In genomic region chr3:155298724-155299123, GRCm38 (mm10) we compare ENCODE assay signal across 21 mouse cellular contexts.
DNase-seq lines count a peak whose midpoint lies in the region; ATAC-seq and TF ChIP-seq lines count a peak whose summit lies in the region.
"Had no signal": no experiment of that assay in that cellular context is flagged by ENCODE, and none has a peak within 500 bp of the region (broad histone marks: within the 10 kb centered on the region; RNA-seq: fewer than 3 reads in every experiment).

No protein-coding gene starts in this region.

- H3K9me3 ChIP-seq in hindbrain, embryonic 12.5 days (replicated peaks) = no peaks in the 10 kb centered on the region
- H3K9me3 ChIP-seq in hindbrain, postnatal 0 days (ENCODE audit: low read length) = no peaks in the 10 kb centered on the region
- H3K9me3 ChIP-seq in limb, embryonic 11.5 days (ENCODE audit: control insufficient read depth, low read length) = no peaks in the 10 kb centered on the region
- no peaks in the 10 kb centered on the region for H3K9me3 ChIP-seq in limb, embryonic 10.5 days (replicated peaks)
- H3K9me3 ChIP-seq in embryonic facial prominence, embryonic 12.5 days = no peaks in the 10 kb centered on the region
- H3K9me3 ChIP-seq in forebrain, embryonic 13.5 days (replicated peaks) = no peaks in the 10 kb centered on the region
- H3K9me3 ChIP-seq: limb, embryonic 13.5 days; liver, embryonic 13.5 days had no signal

- DNase-seq in hindbrain, postnatal 0 days (ENCODE audit: low spot score) = no peak
- no peak for DNase-seq in limb, embryonic 11.5 days (ENCODE audit: low spot score)
- DNase-seq in limb, embryonic 10.5 days (ENCODE audit: low spot score) = no peak
- no peak for DNase-seq in spleen, postnatal 14 days (ENCODE audit: low spot score in 2 of 2)
- no peak for DNase-seq in gastrocnemius, adult 2 months
- DNase-seq: adrenal gland, postnatal 14 days; cerebellum, adult 11-12 months; cerebellum, postnatal 25 days; gastrocnemius, postnatal 25 days; heart, adult 2 months; heart, postnatal 4 days; kidney, postnatal 4 days; liver, embryonic 13.5 days; thymus, postnatal 36 days had no signal

- peak; percentile 46; the same call in 1 of the 2 replicates for ATAC-seq in hindbrain, embryonic 12.5 days (ENCODE audit: low FRiP score)
- ATAC-seq in hindbrain, postnatal 0 days = no peak
- 0 out of 2 replicates have a peak, but pooled peaks have one; percentile 33 for ATAC-seq in limb, embryonic 11.5 days (ENCODE audit: insufficient number of reproducible peaks, low FRiP score, low TSS enrichment, low read depth)
- peak; percentile 72 for ATAC-seq in embryonic facial prominence, embryonic 12.5 days (ENCODE audit: insufficient number of reproducible peaks, insufficient read depth, low FRiP score, low TSS enrichment)
- peak; percentile 68 for ATAC-seq in forebrain, embryonic 13.5 days
- ATAC-seq: intestine, embryonic 16.5 days; lung, postnatal 0 days had no signal

- H3K27ac ChIP-seq in hindbrain, embryonic 12.5 days = no peak overlapping the region
- H3K27ac ChIP-seq in hindbrain, postnatal 0 days = no peak overlapping the region
- H3K27ac ChIP-seq in limb, embryonic 11.5 days (replicated peaks; ENCODE audit: low read depth, low read length) = no peak overlapping the region
- H3K27ac ChIP-seq in limb, embryonic 10.5 days = no peak overlapping the region
- H3K27ac ChIP-seq in embryonic facial prominence, embryonic 12.5 days = no peak overlapping the region
- H3K27ac ChIP-seq in forebrain, embryonic 13.5 days = no peak overlapping the region
- H3K27ac ChIP-seq in gastrocnemius, adult 2 months = no peak overlapping the region
- H3K27ac ChIP-seq: heart, adult 2 months; limb, embryonic 13.5 days; liver, embryonic 13.5 days had no signal

- no peak for TF ChIP-seq CTCF in hindbrain, postnatal 0 days (IDR thresholded peaks at IDR 0.05; ENCODE audit: low read depth)
- no peak for TF ChIP-seq CTCF in gastrocnemius, adult 2 months (IDR thresholded peaks at IDR 0.05)

- no peak overlapping the region for H3K4me3 ChIP-seq in hindbrain, embryonic 12.5 days
- no peak overlapping the region for H3K4me3 ChIP-seq in hindbrain, postnatal 0 days (ENCODE audit: low read length)
- no peak overlapping the region for H3K4me3 ChIP-seq in limb, embryonic 11.5 days (ENCODE audit: low read depth, low read length)
- no peak overlapping the region for H3K4me3 ChIP-seq in limb, embryonic 10.5 days
- no peak overlapping the region for H3K4me3 ChIP-seq in embryonic facial prominence, embryonic 12.5 days
- no peak overlapping the region for H3K4me3 ChIP-seq in forebrain, embryonic 13.5 days
- no peak overlapping the region for H3K4me3 ChIP-seq in gastrocnemius, adult 2 months
- H3K4me3 ChIP-seq: heart, adult 2 months; limb, embryonic 13.5 days; liver, embryonic 13.5 days had no signal

- no peak overlapping the region for H3K4me2 ChIP-seq in hindbrain, embryonic 12.5 days (replicated peaks)
- no peak overlapping the region for H3K4me2 ChIP-seq in hindbrain, postnatal 0 days (ENCODE audit: low read depth, low read length)
- no peak overlapping the region for H3K4me2 ChIP-seq in limb, embryonic 11.5 days (ENCODE audit: low read depth, severe bottlenecking)
- H3K4me2 ChIP-seq in embryonic facial prominence, embryonic 12.5 days (replicated peaks) = no peak overlapping the region
- no peak overlapping the region for H3K4me2 ChIP-seq in forebrain, embryonic 13.5 days
- H3K4me2 ChIP-seq: limb, embryonic 13.5 days; liver, embryonic 13.5 days had no signal

- no peaks in the 10 kb centered on the region for H3K4me1 ChIP-seq in hindbrain, embryonic 12.5 days
- H3K4me1 ChIP-seq in hindbrain, postnatal 0 days (ENCODE audit: insufficient read depth, low read length) = no peaks in the 10 kb centered on the region
- H3K4me1 ChIP-seq in limb, embryonic 11.5 days (ENCODE audit: control insufficient read depth, insufficient read depth, low read length) = no peaks in the 10 kb centered on the region
- H3K4me1 ChIP-seq in limb, embryonic 10.5 days = no peaks in the 10 kb centered on the region
- H3K4me1 ChIP-seq in embryonic facial prominence, embryonic 12.5 days = no peaks in the 10 kb centered on the region
- no peaks in the 10 kb centered on the region for H3K4me1 ChIP-seq in forebrain, embryonic 13.5 days
- H3K4me1 ChIP-seq: limb, embryonic 13.5 days; liver, embryonic 13.5 days had no signal

- intact Hi-C loops in gastrocnemius, adult 2 months (cut with DNase I) = no loop called here

- H3K36me3 ChIP-seq in hindbrain, embryonic 12.5 days = no peaks in the 10 kb centered on the region
- no peaks in the 10 kb centered on the region for H3K36me3 ChIP-seq in hindbrain, postnatal 0 days (ENCODE audit: insufficient read depth, low read length)
- H3K36me3 ChIP-seq in limb, embryonic 11.5 days (ENCODE audit: control insufficient read depth, insufficient read depth, low read length) = no peaks in the 10 kb centered on the region
- no peaks in the 10 kb centered on the region for H3K36me3 ChIP-seq in limb, embryonic 10.5 days
- no peaks in the 10 kb centered on the region for H3K36me3 ChIP-seq in embryonic facial prominence, embryonic 12.5 days
- H3K36me3 ChIP-seq in forebrain, embryonic 13.5 days (ENCODE audit: poor library complexity, severe bottlenecking) = no peaks in the 10 kb centered on the region
- H3K36me3 ChIP-seq: limb, embryonic 13.5 days; liver, embryonic 13.5 days had no signal

- no peak overlapping the region for H3K9ac ChIP-seq in hindbrain, embryonic 12.5 days
- H3K9ac ChIP-seq in hindbrain, postnatal 0 days (replicated peaks; ENCODE audit: low read length) = no peak overlapping the region
- no peak overlapping the region for H3K9ac ChIP-seq in limb, embryonic 11.5 days (ENCODE audit: low read length)
- no peak overlapping the region for H3K9ac ChIP-seq in embryonic facial prominence, embryonic 12.5 days
- no peak overlapping the region for H3K9ac ChIP-seq in forebrain, embryonic 13.5 days
- H3K9ac ChIP-seq: limb, embryonic 13.5 days; liver, embryonic 13.5 days had no signal

- H3K27me3 ChIP-seq in hindbrain, embryonic 12.5 days = no peaks in the 10 kb centered on the region
- H3K27me3 ChIP-seq in hindbrain, postnatal 0 days (ENCODE audit: insufficient read depth, low read length) = no peaks in the 10 kb centered on the region
- H3K27me3 ChIP-seq in limb, embryonic 11.5 days (ENCODE audit: control insufficient read depth, insufficient read depth, low read length) = no peaks in the 10 kb centered on the region
- no peaks in the 10 kb centered on the region for H3K27me3 ChIP-seq in limb, embryonic 10.5 days (ENCODE audit: low read depth, poor library complexity, severe bottlenecking)
- no peaks in the 10 kb centered on the region for H3K27me3 ChIP-seq in embryonic facial prominence, embryonic 12.5 days
- H3K27me3 ChIP-seq in forebrain, embryonic 13.5 days = no peaks in the 10 kb centered on the region
- H3K27me3 ChIP-seq: CH12.LX; limb, embryonic 13.5 days; liver, embryonic 13.5 days had no signal
